Mouse (Mus musculus) c-Kit-positive CD71-negative TER-119-negative erythroid progenitor cells, embryonic 14.5 days (primary cell): ENCODE measurements around the gene Hspa14.

ENCODE experiments used
- DNase-seq: peaks from one replicate; pipeline ENCODE4 v3.0.0-alpha.2; 2013; ENCODE audit warnings: low read depth

The Hspa14 gene

GRCm38 (mm10) chr2:3512552-3513454 is at the start of gene Hspa14, which contains the start of the genes Gm45902 and Cdnf:
TSS of gene Hspa14 (minus strand) at chr2:3512814.
TSS of gene Gm45902 (minus strand) at chr2:3512790.
TSS of gene Cdnf (plus strand) at chr2:3513030.
- peak; percentile 96 for DNase-seq

DNA sequence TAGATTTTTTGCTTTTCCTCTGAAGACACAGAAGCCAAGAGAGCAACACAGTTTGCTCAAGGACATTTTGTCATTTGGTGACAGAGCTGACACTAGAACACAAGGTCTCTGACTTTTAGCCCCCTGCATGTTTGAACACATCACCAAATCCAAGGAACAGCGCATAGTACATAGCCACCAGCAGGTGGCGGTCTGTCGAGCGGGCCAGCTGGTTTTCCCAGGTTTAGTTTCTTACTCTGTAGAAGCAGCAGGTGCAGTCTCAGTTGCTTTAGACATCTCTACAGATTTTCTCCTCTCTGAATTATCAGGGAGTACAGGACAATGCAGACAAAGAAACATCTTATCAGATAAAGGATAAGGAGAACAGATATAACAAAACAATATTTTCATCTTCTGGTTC is 34.0 kb upstream of the Hspa14 start:
- peak; percentile 53 for DNase-seq

- DNase-seq, result peak; percentile 12
Observed at GRCm38 (mm10) chr2:3546055-3546454, 33.4 kb upstream of the Hspa14 start.

- no peak for DNase-seq
Observed at GRCm38 (mm10) chr2:3541307-3542079, 28.9 kb upstream of the Hspa14 start.

GRCm38 (mm10) chr2:3526288-3526687 is 13.7 kb upstream of the Hspa14 start:
- no peak for DNase-seq

- DNase-seq, result no peak
Observed at GRCm38 (mm10) chr2:3522558-3522957, 9.9 kb upstream of the Hspa14 start.

- DNase-seq, result peak; percentile 53
Observed at GRCm38 (mm10) chr2:3512076-3512475, 538 bp downstream of the Hspa14 start.

- no peak for DNase-seq
Observed at GRCm38 (mm10) chr2:3500886-3501285, 11.7 kb downstream of the Hspa14 start.

DNA sequence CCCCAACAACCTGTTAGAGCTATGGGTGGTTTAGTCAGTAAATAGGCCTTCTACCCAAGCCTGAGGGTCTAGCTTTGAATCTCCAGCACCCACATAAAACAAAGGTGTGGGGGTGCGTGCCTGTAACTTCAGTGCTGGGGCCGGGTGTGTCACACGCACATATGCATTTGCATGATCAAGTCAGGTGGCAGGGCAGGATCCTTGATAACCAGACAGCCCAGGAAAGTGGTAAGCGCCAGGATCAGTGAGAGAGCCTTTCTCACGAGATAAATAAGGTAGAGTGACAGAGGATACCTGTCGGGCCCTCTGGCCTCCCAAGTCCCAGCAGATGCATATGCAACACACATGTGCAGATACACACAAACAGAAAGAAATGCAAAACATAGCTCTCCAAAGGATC is 13.1 kb downstream of the Hspa14 start:
- no peak for DNase-seq

GRCm38 (mm10) chr2:3493833-3494409 is 18.7 kb downstream of the Hspa14 start:
- no peak for DNase-seq

DNA sequence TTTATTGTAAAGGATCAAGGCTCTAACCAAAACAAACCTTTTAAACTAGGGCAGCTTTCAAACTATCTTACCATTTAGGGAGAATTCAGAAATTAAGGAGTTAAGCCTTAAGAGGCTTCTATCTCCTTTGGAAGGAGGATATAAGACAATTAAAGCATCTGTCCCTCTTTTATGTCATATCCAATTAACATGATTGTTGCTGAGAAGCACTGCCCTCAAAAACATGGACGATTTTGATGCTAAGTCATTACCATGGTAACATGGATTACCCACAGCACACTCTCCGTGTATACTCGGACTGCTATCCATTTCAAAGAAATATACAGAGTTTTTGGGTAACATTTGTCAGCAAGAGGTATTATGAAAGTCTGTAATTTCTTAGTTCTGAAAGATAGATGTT is 22.8 kb downstream of the Hspa14 start:
- DNase-seq, result no peak

- no peak for DNase-seq
Observed at GRCm38 (mm10) chr2:3480239-3480638, 32.4 kb downstream of the Hspa14 start.

- DNase-seq, result no peak
Observed at GRCm38 (mm10) chr2:3475746-3476251, 36.8 kb downstream of the Hspa14 start.

DNA sequence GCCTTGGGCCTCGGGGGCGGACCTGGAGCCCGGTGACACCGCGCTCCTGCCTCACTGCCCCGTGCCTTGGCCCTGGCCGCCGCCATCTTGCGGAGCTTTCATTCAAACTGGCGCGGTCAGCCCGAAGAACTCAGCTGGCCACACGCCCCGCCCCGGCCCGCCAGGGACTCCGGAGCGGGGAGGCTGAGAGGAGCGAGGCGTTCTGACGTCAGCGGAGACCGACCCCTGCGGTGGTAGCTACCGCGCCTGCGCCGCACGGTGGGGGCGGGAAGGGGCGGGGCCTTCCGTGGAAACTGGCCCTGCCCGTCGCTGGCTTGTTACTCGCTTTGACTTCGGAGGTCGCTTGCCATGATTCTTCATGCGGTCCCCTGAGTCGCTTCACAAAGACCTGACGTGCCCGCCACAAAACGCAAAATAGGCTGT is 37.7 kb downstream of the Hspa14 start, which contains the start of gene Suv39h2:
Suv39h2 (minus strand) TSS at position 171 of the 423 bp plus-strand sequence.
- peak; percentile 90 for DNase-seq

DNA sequence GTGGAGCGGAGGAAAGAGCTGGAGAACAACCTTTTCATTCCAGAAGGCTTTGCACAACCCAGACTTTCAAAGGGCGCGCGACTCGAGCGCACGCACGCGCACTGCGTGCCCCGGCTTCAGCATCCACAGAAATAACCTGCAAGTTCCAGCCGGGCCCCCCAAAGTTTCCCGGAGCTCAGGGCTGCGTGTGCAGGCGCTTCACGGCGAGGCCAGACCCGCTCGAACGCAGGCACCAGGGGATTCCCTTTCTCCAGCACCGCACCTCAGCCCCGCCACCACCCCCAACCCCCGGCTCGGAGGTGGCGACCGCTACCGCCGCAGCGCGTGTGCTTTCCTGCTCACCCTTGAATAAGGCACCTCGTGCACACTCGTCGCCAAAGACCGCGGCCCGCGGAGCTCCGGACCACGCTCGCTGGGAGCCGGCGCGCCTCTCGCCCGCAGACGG is 38.2 kb downstream of the Hspa14 start:
- peak; percentile 58 for DNase-seq

GRCm38 (mm10) chr2:3473891-3474290 is 38.7 kb downstream of the Hspa14 start:
- DNase-seq, result peak; percentile 26

DNA sequence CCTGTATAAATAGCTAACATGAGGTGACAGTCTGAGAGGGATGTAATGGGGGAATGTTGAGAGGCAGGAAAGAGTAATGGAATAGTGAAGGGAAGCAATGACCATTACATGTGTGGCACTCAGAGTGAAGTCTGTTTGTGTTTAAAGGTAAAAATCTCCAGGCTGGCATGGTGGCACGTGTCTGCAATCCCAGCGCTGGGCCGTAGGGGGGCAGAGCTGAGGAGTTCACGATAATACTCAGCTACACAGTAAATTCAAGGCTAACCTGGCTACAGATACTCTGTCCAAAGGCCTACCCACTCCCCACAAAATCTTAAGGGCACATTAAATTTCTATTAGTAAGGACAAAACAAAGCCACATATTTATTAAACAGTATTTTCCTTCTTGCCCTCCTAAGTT is 56.0 kb downstream of the Hspa14 start:
- no peak for DNase-seq

- no peak for DNase-seq
Observed at GRCm38 (mm10) chr2:3453096-3453495, 59.5 kb downstream of the Hspa14 start.

- DNase-seq, result no peak
Observed at GRCm38 (mm10) chr2:3449431-3449830, 63.2 kb downstream of the Hspa14 start.

GRCm38 (mm10) chr2:3445984-3446383 is 66.6 kb downstream of the Hspa14 start:
- DNase-seq, result no peak

- no peak for DNase-seq
Observed at GRCm38 (mm10) chr2:3444206-3444605, 68.4 kb downstream of the Hspa14 start.
